Mouse (Mus musculus): ENCODE results near the gene Umad1. TPM values are rescaled to one million over a fixed set of nuclear protein-coding genes. Genes with fewer than 3 reads are reported as not detected.

Umad1 gene
- polyA plus RNA-seq, 1 experiment from 2014 or later, result 15.6 TPM

DNA sequence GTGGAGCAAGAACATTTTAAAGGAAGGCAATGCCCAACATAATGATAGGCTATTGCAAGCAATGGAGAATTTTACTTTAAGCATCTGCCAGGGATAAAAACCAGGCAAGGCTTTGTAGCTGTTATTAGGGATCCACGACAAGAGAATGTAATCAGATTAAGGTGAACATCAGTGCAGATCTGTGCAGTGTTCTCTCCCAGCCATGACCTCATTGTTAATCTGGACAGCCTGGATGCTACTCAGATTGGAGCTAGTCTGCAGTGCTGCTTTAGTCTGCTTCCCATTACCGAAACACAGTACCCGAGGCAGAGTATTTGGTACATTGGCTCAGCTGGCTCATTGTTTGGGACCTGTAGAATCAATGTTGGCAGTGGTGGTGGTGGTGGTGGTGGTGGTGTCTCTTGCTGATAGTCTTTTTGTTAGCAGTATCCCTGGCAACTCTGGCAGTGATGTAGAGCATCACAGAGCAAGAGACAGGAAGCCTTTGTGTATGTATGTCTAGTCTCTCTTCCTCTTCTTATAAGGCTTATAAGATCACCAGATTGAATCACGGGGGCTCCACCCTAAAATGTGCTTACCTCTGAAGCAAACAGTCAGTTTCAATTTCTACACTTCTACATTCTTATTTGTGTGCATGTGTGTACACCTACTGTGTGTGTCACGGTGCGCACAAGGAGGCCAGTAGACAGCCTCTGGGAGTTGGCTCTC is 245.6 kb downstream of the Umad1 start:
- peak overlapping the region; percentile 57; the same call in 1 of the 2 replicates for H3K27ac ChIP-seq (ENCODE audit: low read depth)
- 80% methylated on average over 6 of the region's 6 CpGs for WGBS (ENCODE audit: insufficient replicate concordance)
- H3K36me3 ChIP-seq (replicated peaks; ENCODE audit: insufficient read depth, low read length), result no peaks in the 10 kb centered on the region
- no peak overlapping the region for H3K4me2 ChIP-seq (ENCODE audit: low read depth, low read length)
- H3K9me3 ChIP-seq (ENCODE audit: low read length), result no peaks in the 10 kb centered on the region
- H3K4me3 ChIP-seq (ENCODE audit: low read depth, low read length), result no peak overlapping the region
- no peak for DNase-seq
- H3K27me3 ChIP-seq (ENCODE audit: insufficient read depth, low read length), result no peaks in the 10 kb centered on the region
- no peak for TF ChIP-seq EP300 (IDR thresholded peaks at IDR 0.05; ENCODE audit: low read depth)
- no peak for TF ChIP-seq CTCF (IDR thresholded peaks at IDR 0.05; ENCODE audit: low read depth)
- H3K9ac ChIP-seq (replicated peaks), result no peak overlapping the region
- H3K4me1 ChIP-seq (ENCODE audit: insufficient read depth), result peaks cover 8% of the 10 kb centered on the region; the same call in 1 of the 2 replicates
- ATAC-seq, result no peak

DNA sequence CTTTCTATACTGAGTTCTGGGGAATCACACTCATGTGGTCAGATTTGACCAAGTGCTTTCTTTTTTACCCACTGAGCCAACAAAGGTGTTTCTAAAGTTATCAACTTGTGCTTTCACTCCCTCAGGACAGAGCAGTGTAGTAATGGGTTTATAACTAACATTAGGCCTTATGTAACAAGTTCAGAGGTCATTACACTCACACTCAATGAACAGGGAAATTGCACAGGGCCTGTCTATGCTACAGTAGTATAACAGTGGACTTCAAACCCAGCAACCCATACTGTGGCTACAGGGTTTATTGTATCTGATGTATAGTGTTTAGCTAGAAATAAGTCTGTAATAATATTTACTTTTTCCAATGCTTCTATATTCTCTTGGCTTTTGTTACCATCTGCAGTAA is 247.5 kb downstream of the Umad1 start:
- no peaks in the 10 kb centered on the region for H3K36me3 ChIP-seq (replicated peaks; ENCODE audit: insufficient read depth, low read length)
- H3K9ac ChIP-seq (replicated peaks), result no peak overlapping the region
- H3K27ac ChIP-seq (ENCODE audit: low read depth), result no peak overlapping the region
- TF ChIP-seq EP300 (IDR thresholded peaks at IDR 0.05; ENCODE audit: low read depth), result no peak
- no peak for TF ChIP-seq CTCF (IDR thresholded peaks at IDR 0.05; ENCODE audit: low read depth)
- H3K4me1 ChIP-seq (ENCODE audit: insufficient read depth), result peaks cover 18% of the 10 kb centered on the region
- no peak overlapping the region for H3K4me2 ChIP-seq (ENCODE audit: low read depth, low read length)
- H3K9me3 ChIP-seq (ENCODE audit: low read length), result no peaks in the 10 kb centered on the region
- DNase-seq (no peak), ATAC-seq (no peak)
- no peak overlapping the region for H3K4me3 ChIP-seq (ENCODE audit: low read depth, low read length)
- H3K27me3 ChIP-seq (ENCODE audit: insufficient read depth, low read length), result no peaks in the 10 kb centered on the region

Other genes starting within 250 kb of the Umad1 start
- 0.02 and 0.05 TPM in 2 replicates for gene Col28a1, start 66.7 kb upstream of the Umad1 start, polyA plus RNA-seq (2015; fragmentation: Nextera tagmentation; extraction: Ambion mirVana)
- 7.5 and 7.6 TPM in 2 replicates for gene Mios, start 50.1 kb upstream of the Umad1 start, polyA plus RNA-seq (2015; fragmentation: Nextera tagmentation; extraction: Ambion mirVana)
- 71.1 and 77.0 TPM in 2 replicates for gene Rpa3, start 115 bp upstream of the Umad1 start, polyA plus RNA-seq (2015; fragmentation: Nextera tagmentation; extraction: Ambion mirVana)
- 0.65 and 0.85 TPM in 2 replicates for gene Gm45062, start 162 bp downstream of the Umad1 start, polyA plus RNA-seq (2015; fragmentation: Nextera tagmentation; extraction: Ambion mirVana)